In genomic region chr1:37959486-37959885, GRCm38 (mm10) we compare ENCODE assay signal across 11 mouse cellular contexts. TPM values are rescaled to one million over a fixed set of nuclear protein-coding genes. Genes with fewer than 3 reads are reported as not detected.
DNase-seq lines count a peak whose midpoint lies in the region; ATAC-seq lines count a peak whose summit lies in the region.
"Had no signal": no experiment of that assay in that cellular context is flagged by ENCODE, and none has a peak within 500 bp of the region (broad histone marks: within the 10 kb centered on the region; RNA-seq: fewer than 3 reads in every experiment).

No protein-coding gene starts in this region.

- intact Hi-C loops in left cerebral cortex, postnatal 4 days (cut with DNase I) = no loop called here

- ATAC-seq in megakaryocyte-erythroid progenitor cell, adult 5-6 weeks (replicated peaks; ENCODE audit: low FRiP score, low TSS enrichment, poor library complexity, severe bottlenecking) = no peak
- ATAC-seq: inflammation-experienced regulatory T-cells, adult 6 months had no signal

- DNase-seq in layer of hippocampus, adult 11-12 months (ENCODE audit: low spot score) = peak; percentile 19
- no peak for DNase-seq in layer of hippocampus, adult 9-10 months (ENCODE audit: low spot score)
- DNase-seq in adrenal gland, adult 8-10 months = peak; percentile 31
- peak; percentile 22 for DNase-seq in cerebellum, adult 11-12 months
- peak; percentile 41 for DNase-seq in left cerebral cortex, postnatal 4 days
- DNase-seq in thymus, postnatal 14 days = no peak
- DNase-seq: thymus, postnatal 25 days had no signal

RNA-seq across cellular contexts. Expression of gene Lyg1, which starts 1.9 kb away (rescaled TPM):
- total RNA-seq in adrenal gland, adult 8-10 months (2022) = not detected
- not detected for total RNA-seq in left cerebral cortex, postnatal 4 days (2021)
- not detected in 2 replicates for total RNA-seq in megakaryocyte-erythroid progenitor cell, adult 5-6 weeks (2014; fragmentation: Nextera tagmentation)
- not detected in 2 replicates for total RNA-seq in megakaryocyte-erythroid progenitor cell, adult 5-6 weeks (2017)
- total RNA-seq: granulocyte monocyte progenitor cell, adult 5-6 weeks; left cerebral cortex, adult 18-20 months had no signal

RNA-seq across cellular contexts. Expression of gene Txndc9, which starts 38.2 kb away (rescaled TPM):
- total RNA-seq in adrenal gland, adult 8-10 months (2022) = 10 to 100 TPM; 74.0 to 87.7 (median 83.5) TPM
- 10 to 100 TPM; 72.7 to 75.0 TPM for total RNA-seq in left cerebral cortex, postnatal 4 days (2021)
- total RNA-seq in megakaryocyte-erythroid progenitor cell, adult 5-6 weeks (2014; fragmentation: Nextera tagmentation) = 38.6 and 57.8 TPM in 2 replicates
- total RNA-seq in megakaryocyte-erythroid progenitor cell, adult 5-6 weeks (2017) = 45.3 and 46.7 TPM in 2 replicates

RNA-seq across cellular contexts. Expression of gene Eif5b, which starts 38.3 kb away (rescaled TPM):
- total RNA-seq in adrenal gland, adult 8-10 months (2022) = 10 to 100 TPM; 44.4 to 53.0 (median 48.8) TPM
- total RNA-seq in left cerebral cortex, postnatal 4 days (2021) = 10 to 100 TPM; 50.7 to 51.0 TPM
- total RNA-seq in megakaryocyte-erythroid progenitor cell, adult 5-6 weeks (2014; fragmentation: Nextera tagmentation) = 70.2 and 75.0 TPM in 2 replicates
- total RNA-seq in megakaryocyte-erythroid progenitor cell, adult 5-6 weeks (2017) = 40.3 and 66.8 TPM in 2 replicates

RNA-seq across cellular contexts. Expression of gene Lyg2, which starts 43.2 kb away (rescaled TPM):
- total RNA-seq in adrenal gland, adult 8-10 months (2022) = not detected
- total RNA-seq in left cerebral cortex, postnatal 4 days (2021) = not detected
- not detected in 2 replicates for total RNA-seq in megakaryocyte-erythroid progenitor cell, adult 5-6 weeks (2014; fragmentation: Nextera tagmentation)
- not detected in 2 replicates for total RNA-seq in megakaryocyte-erythroid progenitor cell, adult 5-6 weeks (2017)
- total RNA-seq: granulocyte monocyte progenitor cell, adult 5-6 weeks; left cerebral cortex, adult 18-20 months had no signal

Comparison
In these comparisons a context has a peak if more than half of its experiments do, and no peak if none do; other contexts are left out.
1. DNase-seq: peak in layer of hippocampus, adult 11-12 months (single experiment), adrenal gland, adult 8-10 months (single experiment), cerebellum, adult 11-12 months (single experiment) and left cerebral cortex, postnatal 4 days (single experiment); none in layer of hippocampus, adult 9-10 months (single experiment) and thymus, postnatal 14 days (single experiment).